Mouse (Mus musculus) liver, embryonic 15.5 days (tissue): ENCODE data around the gene Naa40. TPM values are rescaled to one million over a fixed set of nuclear protein-coding genes. Genes with fewer than 3 reads are reported as not detected.

ENCODE experiments used
- ATAC-seq: fragments of 200-750 bp; cut with Nextera tagmentation; 2 replicates; pipeline ENCODE4 v1.8.0; 2017; ENCODE audit warnings: moderate number of reproducible peaks, mild to moderate bottlenecking, moderate library complexity; ENCODE audit not compliant: insufficient read depth
- H3K27ac ChIP-seq: fragments of 300-500 bp; sonication (generic); replicated peaks from 2 replicates; pipeline ENCODE4 v1.5.1; 2015; ENCODE audit warnings: mild to moderate bottlenecking, inconsistent platforms
- H3K27me3 ChIP-seq: fragments of 300-500 bp; sonication (generic); 2 replicates; pipeline ENCODE4 v1.6.1; 2015; ENCODE audit warnings: mild to moderate bottlenecking, inconsistent platforms
- H3K36me3 ChIP-seq: fragments of 300-500 bp; sonication (generic); replicated peaks from 2 replicates; pipeline ENCODE4 v1.6.1; 2015; ENCODE audit warnings: moderate library complexity, mild to moderate bottlenecking, inconsistent platforms
- H3K4me1 ChIP-seq: fragments of 300-500 bp; sonication (generic); replicated peaks from 2 replicates; pipeline ENCODE4 v1.6.1; 2015; ENCODE audit warnings: inconsistent platforms
- H3K4me2 ChIP-seq: fragments of 300-500 bp; sonication (generic); 2 replicates; pipeline ENCODE4 v1.6.1; 2015; ENCODE audit warnings: moderate library complexity, mild to moderate bottlenecking, inconsistent platforms
- H3K4me3 ChIP-seq: fragments of 300-500 bp; sonication (generic); replicated peaks from 2 replicates; pipeline ENCODE4 v1.5.1; 2015; ENCODE audit warnings: mild to moderate bottlenecking, inconsistent platforms
- H3K9ac ChIP-seq: fragments of 300-500 bp; sonication (generic); 2 replicates; pipeline ENCODE4 v1.6.1; 2015; ENCODE audit warnings: moderate library complexity, mild to moderate bottlenecking, inconsistent platforms
- H3K9me3 ChIP-seq: fragments of 300-500 bp; sonication (generic); replicated peaks from 2 replicates; pipeline ENCODE4 v1.6.1; 2016; ENCODE audit warnings: inconsistent platforms
- WGBS: fragments of 180-500 bp; shearing (Covaris S2); methylation state at CpG from one replicate; pipeline ENCODE4 v1.1.7; 2015; ENCODE audit warnings: mixed read lengths; ENCODE audit not compliant: insufficient replicate concordance; 5-methylcytosine and 5-hydroxymethylcytosine counted together
- polyA plus RNA-seq: library from polyadenylated mRNA; unstranded; fragments of >200 nt; fragmentation: Nextera tagmentation; extraction: Ambion mirVana; gene quantifications from 2 replicates; pipeline ENCODE4 v1.2.1, GENCODE M21; 2015

Gene Naa40
- polyA plus RNA-seq, 1 experiment from 2014 or later, result 25.4 TPM

DNA sequence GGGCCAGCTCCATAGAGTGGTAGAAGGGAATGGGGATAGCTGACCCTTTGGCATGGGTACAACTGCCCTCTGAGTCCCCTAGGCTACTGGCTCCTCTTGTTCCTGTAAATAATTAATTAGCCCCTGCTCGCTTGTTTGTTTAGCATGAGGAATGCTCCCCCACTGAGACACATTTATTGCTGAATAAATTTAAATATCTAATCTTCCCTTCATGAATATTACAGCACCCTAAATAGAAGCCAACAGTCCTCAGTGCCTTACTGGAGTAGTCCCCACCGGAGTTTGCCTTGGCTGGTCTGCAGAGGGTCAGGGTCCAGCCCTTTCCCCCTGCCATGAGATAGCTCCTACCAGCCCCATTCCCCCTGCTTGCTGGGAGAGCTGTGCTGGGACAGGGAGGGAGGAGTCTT, 48.4 kb downstream of the Naa40 start:
- peaks cover 7% of the 10 kb centered on the region; the same call in 1 of the 2 replicates for H3K36me3 ChIP-seq
- no peak overlapping the region for H3K9ac ChIP-seq
- WGBS, result 42% methylated on average over 2 of the region's 2 CpGs
- no peak overlapping the region for H3K4me2 ChIP-seq
- peaks cover 7% of the 10 kb centered on the region; the same call in 1 of the 2 replicates for H3K27me3 ChIP-seq
- H3K9me3 ChIP-seq, result no peaks in the 10 kb centered on the region
- ATAC-seq, result no peak
- H3K4me3 ChIP-seq, result no peak overlapping the region
- no peak overlapping the region for H3K27ac ChIP-seq
- peaks cover 30% of the 10 kb centered on the region for H3K4me1 ChIP-seq

DNA sequence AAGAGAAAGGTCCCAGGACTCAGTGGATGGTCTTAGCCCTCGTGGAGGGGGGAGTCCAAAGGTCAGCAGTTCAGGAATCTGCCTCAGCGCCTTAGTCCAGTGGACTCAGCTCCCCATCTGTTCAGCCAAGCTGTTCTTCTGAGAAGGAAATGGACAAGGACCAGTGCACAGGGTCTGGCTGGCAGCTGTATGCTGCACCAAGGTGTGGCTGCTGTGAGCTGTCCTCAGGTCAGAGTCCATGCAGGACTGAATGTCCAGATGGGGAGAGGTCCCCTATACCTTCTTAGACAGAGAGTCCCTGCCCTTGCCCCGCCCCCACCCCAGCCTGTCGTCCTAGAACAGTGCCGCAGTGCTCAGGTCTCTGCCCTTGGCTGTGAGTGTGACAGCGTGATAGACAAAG, 49.3 kb downstream of the Naa40 start:
- H3K4me2 ChIP-seq, result no peak overlapping the region
- H3K36me3 ChIP-seq, result no peaks in the 10 kb centered on the region
- H3K9me3 ChIP-seq, result no peaks in the 10 kb centered on the region
- WGBS, result 33% methylated on average over 6 of the region's 6 CpGs
- H3K4me3 ChIP-seq, result no peak overlapping the region
- H3K4me1 ChIP-seq, result peaks cover 25% of the 10 kb centered on the region
- peaks cover 12% of the 10 kb centered on the region for H3K27me3 ChIP-seq
- no peak for ATAC-seq
- H3K27ac ChIP-seq, result no peak overlapping the region
- no peak overlapping the region for H3K9ac ChIP-seq

GRCm38 (mm10) chr19:7190986-7191385, 50.0 kb downstream of the Naa40 start:
- Histone ChIP-seq H3K4me3 (no peak overlapping the region), H3K27ac (no peak overlapping the region), H3K4me1 (peaks cover 19% of the 10 kb centered on the region), H3K4me2 (no peak overlapping the region), H3K9me3 (no peaks in the 10 kb centered on the region), H3K9ac (no peak overlapping the region), H3K27me3 (peaks cover 19% of the 10 kb centered on the region), H3K36me3 (no peaks in the 10 kb centered on the region)
- WGBS, result 66% methylated on average over 5 of the region's 5 CpGs
- ATAC-seq, result no peak

- Histone ChIP-seq H3K4me3 (no peak overlapping the region), H3K9ac (no peak overlapping the region), H3K36me3 (no peaks in the 10 kb centered on the region), H3K27ac (no peak overlapping the region), H3K27me3 (peaks cover 35% of the 10 kb centered on the region), H3K4me1 (peaks cover 16% of the 10 kb centered on the region), H3K4me2 (no peak overlapping the region), H3K9me3 (no peaks in the 10 kb centered on the region)
- WGBS, result 42% methylated on average over 4 of the region's 4 CpGs
- no peak for ATAC-seq
Measured at GRCm38 (mm10) chr19:7189026-7189425, 52.0 kb downstream of the Naa40 start.

DNA sequence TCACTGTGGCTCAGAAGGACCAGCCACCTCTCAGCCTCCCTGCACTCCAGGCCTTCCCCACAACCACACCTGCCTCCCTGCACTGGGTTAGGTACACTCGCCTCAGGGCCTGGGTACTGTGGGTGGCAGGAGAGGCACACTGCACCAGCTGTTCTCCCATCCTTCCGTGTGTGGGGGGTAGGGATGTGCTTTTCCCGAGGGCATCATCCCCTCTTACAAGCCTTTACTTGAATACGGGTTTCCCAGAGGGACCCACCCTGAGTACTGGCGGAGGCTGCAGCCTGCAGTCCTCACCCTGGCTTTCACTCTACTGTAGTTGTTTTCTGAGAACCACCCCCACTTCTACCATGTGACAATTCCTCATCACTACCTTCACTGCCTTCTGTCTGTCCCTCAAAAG, 53.8 kb downstream of the Naa40 start:
- Histone ChIP-seq H3K27ac (no peak overlapping the region), H3K4me3 (no peak overlapping the region), H3K9ac (no peak overlapping the region), H3K36me3 (no peaks in the 10 kb centered on the region), H3K4me1 (peaks cover 11% of the 10 kb centered on the region), H3K27me3 (peaks cover 54% of the 10 kb centered on the region), H3K9me3 (no peaks in the 10 kb centered on the region), H3K4me2 (no peak overlapping the region)
- no peak for ATAC-seq
- WGBS, result 52% methylated on average over 5 of the region's 5 CpGs

GRCm38 (mm10) chr19:7185715-7186291, 55.2 kb downstream of the Naa40 start:
- no peak overlapping the region for H3K4me2 ChIP-seq
- ATAC-seq, result no peak

DNA sequence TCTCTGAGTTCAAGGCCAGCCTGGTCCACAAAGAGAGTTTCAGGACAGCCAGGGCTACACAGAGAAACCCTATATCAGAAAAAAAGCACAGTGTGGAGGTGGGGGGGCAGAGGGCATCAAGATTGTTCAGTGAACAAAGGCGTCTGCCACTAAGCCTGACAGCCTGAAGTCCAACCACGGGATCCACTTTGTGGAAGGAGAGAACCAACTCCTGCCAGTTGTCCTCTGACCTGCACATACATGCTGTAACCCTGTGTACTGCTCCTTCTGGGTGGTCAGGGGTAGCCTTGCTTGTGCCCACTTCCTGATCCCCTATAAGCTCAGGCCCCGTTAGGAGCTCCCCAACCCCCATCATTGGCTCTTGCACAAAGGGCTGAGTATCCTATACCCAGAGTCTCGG, 55.9 kb downstream of the Naa40 start:
- no peak overlapping the region for H3K9ac ChIP-seq
- ATAC-seq, result no peak
- H3K4me2 ChIP-seq, result no peak overlapping the region
- H3K27me3 ChIP-seq, result peaks cover 75% of the 10 kb centered on the region
- no peaks in the 10 kb centered on the region for H3K9me3 ChIP-seq
- H3K36me3 ChIP-seq, result no peaks in the 10 kb centered on the region
- WGBS, result 43% methylated on average over 4 of the region's 4 CpGs
- H3K27ac ChIP-seq, result no peak overlapping the region
- H3K4me3 ChIP-seq, result no peak overlapping the region
- 0 out of 2 replicates have a peak, but pooled peaks cover 7% of the 10 kb centered on the region for H3K4me1 ChIP-seq

More at GRCm38 (mm10) chr19:7185715-7186291, 55.2 kb downstream of the Naa40 start:
- H3K27ac ChIP-seq, result no peak overlapping the region
- no peaks in the 10 kb centered on the region for H3K9me3 ChIP-seq
- H3K4me3 ChIP-seq, result no peak overlapping the region
- H3K27me3 ChIP-seq, result peaks cover 67% of the 10 kb centered on the region
- WGBS, result 33% methylated on average over 18 of the region's 18 CpGs
- H3K9ac ChIP-seq, result no peak overlapping the region
- H3K4me1 ChIP-seq, result 0 out of 2 replicates have a peak, but pooled peaks cover 7% of the 10 kb centered on the region
- H3K36me3 ChIP-seq, result no peaks in the 10 kb centered on the region

DNA sequence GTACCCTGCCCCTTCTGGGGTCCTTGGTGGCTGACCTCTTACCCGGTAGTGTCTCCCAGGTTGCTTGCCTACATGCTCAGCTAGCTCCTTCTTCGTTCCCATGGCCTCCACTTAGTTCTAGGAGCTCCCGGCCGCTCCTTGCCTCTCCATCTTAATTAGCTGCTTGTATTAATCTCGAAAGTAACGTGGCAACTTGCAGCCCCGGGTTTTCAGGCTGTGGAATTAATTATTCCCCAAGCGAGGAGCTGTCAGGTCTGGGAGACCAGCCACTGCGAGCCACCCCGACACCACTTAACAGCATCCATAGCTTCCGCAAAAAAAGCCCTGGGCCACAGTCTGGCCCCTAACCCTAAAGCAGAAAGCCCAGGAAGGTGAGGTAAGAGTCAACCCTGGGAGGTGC, 57.6 kb downstream of the Naa40 start:
- H3K27me3 ChIP-seq, result peaks cover 87% of the 10 kb centered on the region
- 54% methylated on average over 11 of the region's 11 CpGs for WGBS

DNA sequence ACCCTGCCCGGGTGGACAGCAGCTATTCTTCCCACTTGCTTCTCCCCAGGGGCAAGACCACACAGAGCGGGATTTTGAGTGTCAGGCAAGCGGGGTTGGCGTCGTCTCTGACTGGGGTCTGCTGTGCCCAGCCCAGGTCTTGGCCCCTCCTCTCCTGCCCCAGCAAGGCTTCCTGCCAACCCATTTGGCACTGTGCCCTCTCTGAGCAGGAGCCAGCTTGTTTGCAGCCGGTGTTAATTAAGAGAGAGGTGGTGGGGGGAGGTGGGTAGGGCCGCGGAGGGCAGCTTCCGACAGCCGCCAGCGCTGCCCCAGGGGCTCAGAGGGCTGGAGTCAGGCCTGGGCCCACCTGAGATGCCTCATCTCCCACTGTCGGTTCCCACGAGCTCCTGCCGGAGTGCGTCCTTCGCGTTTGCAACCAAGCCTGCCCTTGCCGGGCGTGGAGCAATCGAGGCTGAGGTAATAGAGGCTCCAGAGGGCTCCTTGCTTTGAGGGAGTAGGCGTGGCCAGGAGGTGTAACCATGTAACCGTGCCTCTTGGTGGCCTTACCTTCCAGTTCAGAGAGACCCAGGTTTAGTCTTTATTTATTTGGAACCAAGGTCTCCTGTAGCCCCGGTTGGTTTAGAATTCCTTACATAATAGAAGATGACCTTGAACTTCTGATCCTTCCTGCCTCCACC, 58.6 kb downstream of the Naa40 start:
- H3K9me3 ChIP-seq, result no peaks in the 10 kb centered on the region
- ATAC-seq, result no peak
- WGBS, result 16% methylated on average over 23 of the region's 23 CpGs
- peaks cover 80% of the 10 kb centered on the region for H3K27me3 ChIP-seq
- H3K4me2 ChIP-seq, result peak overlapping the region; percentile 36
- no peak overlapping the region for H3K27ac ChIP-seq
- H3K36me3 ChIP-seq, result no peaks in the 10 kb centered on the region
- H3K4me1 ChIP-seq, result 0 out of 2 replicates have a peak, but pooled peaks cover 7% of the 10 kb centered on the region
- no peak overlapping the region for H3K4me3 ChIP-seq
- H3K9ac ChIP-seq, result no peak overlapping the region

More for the DNA sequence above, 57.6 kb downstream of the Naa40 start:
- no peak for ATAC-seq
- no peak overlapping the region for H3K27ac ChIP-seq
- no peak overlapping the region for H3K4me2 ChIP-seq
- no peak overlapping the region for H3K9ac ChIP-seq
- H3K36me3 ChIP-seq, result no peaks in the 10 kb centered on the region
- no peak overlapping the region for H3K4me3 ChIP-seq
- 0 out of 2 replicates have a peak, but pooled peaks cover 7% of the 10 kb centered on the region for H3K4me1 ChIP-seq
- no peaks in the 10 kb centered on the region for H3K9me3 ChIP-seq

- Histone ChIP-seq H3K4me3 (no peak overlapping the region), H3K27me3 (peaks cover 76% of the 10 kb centered on the region), H3K9ac (no peak overlapping the region), H3K9me3 (no peaks in the 10 kb centered on the region), H3K27ac (no peak overlapping the region), H3K4me2 (no peak overlapping the region), H3K4me1 (0 out of 2 replicates have a peak, but pooled peaks cover 7% of the 10 kb centered on the region), H3K36me3 (no peaks in the 10 kb centered on the region)
- no peak for ATAC-seq
- 56% methylated on average over 7 of the region's 7 CpGs for WGBS
Measured at GRCm38 (mm10) chr19:7181496-7181895, 59.5 kb downstream of the Naa40 start.

- Histone ChIP-seq H3K9ac (no peak overlapping the region), H3K9me3 (no peaks in the 10 kb centered on the region), H3K36me3 (no peaks in the 10 kb centered on the region), H3K4me2 (no peak overlapping the region), H3K4me3 (no peak overlapping the region), H3K27me3 (peaks cover 73% of the 10 kb centered on the region), H3K4me1 (0 out of 2 replicates have a peak, but pooled peaks cover 7% of the 10 kb centered on the region), H3K27ac (no peak overlapping the region)
- ATAC-seq, result no peak
- 61% methylated on average over 8 of the region's 8 CpGs for WGBS
Measured at GRCm38 (mm10) chr19:7180756-7181405, 60.1 kb downstream of the Naa40 start.
